Mouse (Mus musculus) bone marrow, adult 2 months (tissue): ENCODE measurements around the gene Tex30.

Source experiments
- CTCF ChIP-seq: fragments of 200-500 bp; IDR thresholded peaks from 2 replicates; pipeline ENCODE4 v1.5.1; 2011; ENCODE audit warnings: low read length, control low read depth; ENCODE audit not compliant: control insufficient read depth, insufficient read depth
- POLR2A ChIP-seq: fragments of 200-500 bp; IDR thresholded peaks from 2 replicates; pipeline ENCODE4 v1.6.1; 2011; ENCODE audit warnings: low read depth, mild to moderate bottlenecking, control low read depth, low read length, borderline replicate concordance; ENCODE audit not compliant: control insufficient read depth

GRCm38 (mm10) chr1:44057805-44058204 is 44.4 kb downstream of the Tex30 start:
- no peak for TF ChIP-seq CTCF
- no peak for TF ChIP-seq POLR2A
